Mouse (Mus musculus): Measurements from ENCODE around the gene Gm16513.
"Not testable (repeated sequence)": the region's sequence is repeated elsewhere in the genome, so short reads cannot be mapped to it uniquely, and the experiment has no call there.

Gm16513 gene

GRCm38 (mm10) chr5:95182324-95182723, at the start of gene Gm16513:
Gene Gm16513, plus strand, starts transcription at chr5:95182624.
- not testable (repeated sequence) for DNase-seq

All from kidney, postnatal 4 days (tissue).